Mouse (Mus musculus) thymus, adult 2 months (tissue): ENCODE measurements at regions not wholly inside any gene's neighbourhood (a gene's known extent, or its start where the extent isn't known, plus 50 kb on each side); places are given as distances from the start of the nearest gene placed in this dataset.

Experiments
- CTCF ChIP-seq: fragments of 200-500 bp; IDR thresholded peaks from 2 replicates; pipeline ENCODE4 v1.5.1; 2012; ENCODE audit warnings: mild to moderate bottlenecking, control low read depth, low read length, moderate library complexity, borderline replicate concordance; ENCODE audit not compliant: control insufficient read depth, poor library complexity, insufficient read depth; ENCODE audit errors: extremely low read depth
- POLR2A ChIP-seq: fragments of 200-500 bp; IDR thresholded peaks from 2 replicates; pipeline ENCODE4 v1.6.1; 2012; ENCODE audit warnings: mild to moderate bottlenecking, low read length, control low read depth, moderate library complexity; ENCODE audit not compliant: control insufficient read depth, poor library complexity, insufficient read depth; ENCODE audit errors: extremely low read depth

DNA sequence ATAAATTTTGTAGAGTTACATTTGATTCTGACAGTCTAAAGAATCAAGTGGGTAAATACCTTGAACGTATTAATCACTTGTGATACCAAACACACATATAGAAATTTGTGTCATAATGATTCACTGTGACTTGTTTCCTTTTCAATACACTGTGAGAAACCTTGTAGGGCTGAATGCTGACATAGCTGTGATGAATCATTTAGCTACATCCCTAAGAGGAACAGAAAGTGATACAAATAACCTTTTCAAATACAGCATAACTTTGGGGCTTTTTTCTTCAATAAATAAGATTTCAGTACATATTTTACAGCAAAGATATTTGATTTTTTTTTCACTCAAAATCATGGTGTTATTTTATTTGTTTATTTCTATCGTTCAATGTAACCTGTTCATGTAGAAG lies 1976.8 kb upstream of the Pcdh20 start:
- TF ChIP-seq POLR2A (no peak), CTCF (no peak)
